Mouse (Mus musculus) cerebellum, adult 18-20 months (tissue): ENCODE results near the gene Dpy30.

ENCODE experiments used
- DNase-seq, 2 experiments: peaks; one replicate each; pipeline ENCODE4 v3.0.0; 2021

Gene Dpy30

DNA sequence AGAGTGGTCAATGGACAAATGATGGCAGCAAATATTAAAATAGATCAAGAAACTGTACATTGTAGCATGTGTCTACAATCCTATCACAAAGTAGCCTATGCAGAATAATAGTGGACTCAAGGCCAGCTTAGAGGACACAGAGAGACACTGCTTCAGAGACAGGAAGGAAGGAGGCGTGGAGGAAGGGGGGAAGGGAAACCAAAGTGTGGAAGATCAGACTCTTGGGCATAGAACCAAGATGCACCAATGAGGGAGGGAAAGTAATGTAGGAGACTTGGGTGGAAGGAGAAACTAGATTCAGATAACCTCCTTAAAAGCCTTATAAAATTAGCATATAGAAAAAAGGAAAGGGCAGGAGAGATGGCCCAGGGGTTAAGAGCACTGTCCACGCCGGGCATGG, 61.3 kb downstream of the Dpy30 start:
- no peak for DNase-seq
